Mouse (Mus musculus) forebrain, embryonic 16.5 days (tissue): ENCODE measurements around the gene Gpx4. TPM values are rescaled to one million over a fixed set of nuclear protein-coding genes. Genes with fewer than 3 reads are reported as not detected.
"Not testable (repeated sequence)": the region's sequence is repeated elsewhere in the genome, so short reads cannot be mapped to it uniquely, and the experiment has no call there.

Experiments used
- ATAC-seq: fragments of 200-750 bp; cut with Nextera tagmentation; 2 replicates; pipeline ENCODE4 v1.8.0; 2017; ENCODE audit warnings: mild to moderate bottlenecking, moderate library complexity
- H3K27ac ChIP-seq: fragments of 300-500 bp; sonication (generic); 2 replicates; pipeline ENCODE4 v1.5.1; 2014; ENCODE audit warnings: low read length, control low read depth
- H3K27me3 ChIP-seq: fragments of 300-500 bp; sonication (generic); replicated peaks from 2 replicates; pipeline ENCODE4 v1.6.1; 2014; ENCODE audit warnings: low read length; ENCODE audit not compliant: control insufficient read depth, insufficient read depth
- H3K36me3 ChIP-seq: fragments of 300-500 bp; sonication (generic); 2 replicates; pipeline ENCODE4 v1.6.1; 2014; ENCODE audit not compliant: control insufficient read depth, insufficient read depth
- H3K4me1 ChIP-seq: fragments of 300-500 bp; sonication (generic); replicated peaks from 2 replicates; pipeline ENCODE4 v1.6.1; 2014; ENCODE audit warnings: low read length; ENCODE audit not compliant: control insufficient read depth, insufficient read depth
- H3K4me2 ChIP-seq: fragments of 300-500 bp; sonication (generic); 2 replicates; pipeline ENCODE4 v1.6.1; 2014; ENCODE audit warnings: mild to moderate bottlenecking, low read length, control low read depth
- H3K4me3 ChIP-seq: fragments of 300-500 bp; sonication (generic); replicated peaks from 2 replicates; pipeline ENCODE4 v1.5.1; 2014; ENCODE audit warnings: mild to moderate bottlenecking, low read length, control low read depth
- H3K9ac ChIP-seq: fragments of 300-500 bp; sonication (generic); replicated peaks from 2 replicates; pipeline ENCODE4 v1.6.1; 2014; ENCODE audit warnings: low read depth, low read length, control low read depth
- H3K9me3 ChIP-seq: fragments of 300-500 bp; sonication (generic); 2 replicates; pipeline ENCODE4 v1.6.1; 2016; ENCODE audit warnings: low read length; ENCODE audit not compliant: control insufficient read depth
- whole genome bisulfite sequencing: fragments of 180-500 bp; shearing (Covaris S2); extraction: QIAGEN DNeasy Blood & Tissue Kit; methylation state at CpG from one replicate; pipeline ENCODE4 v1.1.7; 2014; 5-methylcytosine and 5-hydroxymethylcytosine counted together
- polyA plus RNA-seq: library from polyadenylated mRNA; unstranded; fragments of >200 nt; fragmentation: Nextera tagmentation; extraction: Ambion mirVana; gene quantifications from 2 replicates; pipeline ENCODE4 v1.2.1, GENCODE M21; 2015

The Gpx4 gene
- polyA plus RNA-seq, 1 experiment from 2014 or later = 475 TPM

- not testable (repeated sequence) for H3K9me3 ChIP-seq, H3K4me2 ChIP-seq, H3K27me3 ChIP-seq, H3K36me3 ChIP-seq, H3K27ac ChIP-seq, H3K4me3 ChIP-seq, ATAC-seq, H3K9ac ChIP-seq
- 85% methylated on average over 8 of the region's 8 CpGs for WGBS
- peaks cover 17% of the 10 kb centered on the region for H3K4me1 ChIP-seq
Measured at GRCm38 (mm10) chr10:80041409-80042060, 5.4 kb upstream of the Gpx4 start.

GRCm38 (mm10) chr10:80044087-80044486 is 2.9 kb upstream of the Gpx4 start:
- Histone ChIP-seq H3K27me3 (no peaks in the 10 kb centered on the region), H3K36me3 (no peaks in the 10 kb centered on the region), H3K4me1 (peaks cover 10% of the 10 kb centered on the region), H3K4me2 (no peak overlapping the region), H3K9ac (no peak overlapping the region), H3K9me3 (no peaks in the 10 kb centered on the region), H3K27ac (no peak overlapping the region), H3K4me3 (no peak overlapping the region)
- no peak for ATAC-seq
- WGBS = 42% methylated on average over 4 of the region's 4 CpGs

- WGBS = 92% methylated on average over 2 of the region's 4 CpGs
- not testable (repeated sequence) for ATAC-seq, H3K27me3 ChIP-seq, H3K4me2 ChIP-seq, H3K36me3 ChIP-seq, H3K9ac ChIP-seq, H3K9me3 ChIP-seq, H3K27ac ChIP-seq, H3K4me1 ChIP-seq, H3K4me3 ChIP-seq
Measured at GRCm38 (mm10) chr10:80045364-80045763, 1.6 kb upstream of the Gpx4 start.

- Histone ChIP-seq H3K4me2 (no peak overlapping the region), H3K9me3 (no peaks in the 10 kb centered on the region), H3K27me3 (no peaks in the 10 kb centered on the region), H3K4me3 (no peak overlapping the region), H3K36me3 (no peaks in the 10 kb centered on the region), H3K9ac (no peak overlapping the region), H3K27ac (no peak overlapping the region), H3K4me1 (peaks cover 7% of the 10 kb centered on the region)
- WGBS = 64% methylated on average over 5 of the region's 5 CpGs
- no peak for ATAC-seq
Measured at GRCm38 (mm10) chr10:80045766-80046165, 1.2 kb upstream of the Gpx4 start.

DNA sequence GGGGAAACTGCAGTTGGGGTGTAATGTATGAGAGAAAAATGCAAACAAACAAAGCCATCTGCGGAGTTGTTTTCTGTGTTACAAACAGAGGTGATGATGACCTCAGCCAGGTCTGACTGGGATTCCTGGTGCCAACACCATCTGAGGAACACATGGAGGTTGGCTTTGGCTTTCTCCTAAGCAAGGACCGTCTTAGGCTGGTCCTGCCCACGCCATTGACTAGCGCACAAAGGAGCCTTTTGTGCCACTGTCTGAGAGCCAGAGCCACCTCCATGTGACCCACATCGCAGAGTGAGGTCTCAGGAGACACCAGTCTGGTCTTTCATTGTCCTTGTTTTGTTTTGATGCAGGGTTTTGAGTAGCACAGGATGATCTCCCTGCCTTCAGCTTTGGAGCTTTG is 1.4 kb downstream of the Gpx4 start:
- WGBS = 1% methylated on average over 5 of the region's 5 CpGs

DNA sequence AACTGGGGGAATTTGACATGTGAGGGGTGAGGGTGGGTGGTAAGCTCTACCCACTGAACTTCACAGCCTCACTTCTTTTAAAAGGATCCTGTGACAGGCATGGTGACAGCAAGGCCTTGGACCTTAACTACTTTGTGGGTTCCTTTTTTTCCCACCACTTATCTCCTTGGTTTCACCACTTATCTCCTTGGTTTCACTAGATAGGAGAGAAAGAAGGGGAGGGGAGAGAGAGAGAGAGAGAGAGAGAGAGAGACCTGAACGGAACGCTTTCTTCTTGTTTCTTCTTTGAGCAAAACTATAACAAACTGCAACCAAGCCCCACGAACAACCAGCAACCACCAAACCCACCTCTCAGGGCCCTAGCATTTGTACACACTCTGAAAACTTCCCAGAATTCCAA is 1.9 kb downstream of the Gpx4 start:
- 57% methylated on average over 3 of the region's 3 CpGs for WGBS
- Histone ChIP-seq H3K9ac (no peak overlapping the region), H3K36me3 (no peaks in the 10 kb centered on the region), H3K27me3 (no peaks in the 10 kb centered on the region), H3K4me2 (no peak overlapping the region), H3K9me3 (no peaks in the 10 kb centered on the region), H3K4me3 (no peak overlapping the region), H3K4me1 (peaks cover 10% of the 10 kb centered on the region), H3K27ac (no peak overlapping the region)
- ATAC-seq = no peak

More for the DNA sequence above, 1.4 kb downstream of the Gpx4 start:
- Histone ChIP-seq H3K27me3 (no peaks in the 10 kb centered on the region), H3K4me3 (no peak overlapping the region), H3K9me3 (no peaks in the 10 kb centered on the region), H3K4me1 (peaks cover 10% of the 10 kb centered on the region), H3K4me2 (no peak overlapping the region), H3K27ac (no peak overlapping the region), H3K36me3 (no peaks in the 10 kb centered on the region), H3K9ac (no peak overlapping the region)
- no peak for ATAC-seq

DNA sequence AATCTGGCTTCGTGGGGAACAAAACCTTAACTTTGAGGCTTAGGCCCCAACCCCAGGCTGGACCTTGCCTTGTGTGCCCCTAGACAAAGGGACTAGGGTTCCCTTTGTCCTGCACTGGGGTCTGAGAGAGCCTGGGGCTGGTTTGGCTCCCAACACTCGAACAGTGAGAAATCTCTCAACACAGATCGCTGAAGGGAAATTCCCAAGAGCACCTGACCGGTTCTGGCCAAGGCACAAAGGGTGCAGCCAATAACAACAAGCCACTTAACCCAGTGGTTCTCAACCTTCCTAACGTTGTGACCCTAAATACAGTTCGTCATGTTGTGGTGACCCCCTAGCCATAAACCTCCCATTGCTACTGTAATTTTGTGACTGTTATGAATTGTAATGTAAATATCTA is 3.3 kb downstream of the Gpx4 start:
- Histone ChIP-seq H3K27me3 (no peaks in the 10 kb centered on the region), H3K9me3 (no peaks in the 10 kb centered on the region), H3K27ac (no peak overlapping the region), H3K4me3 (no peak overlapping the region), H3K4me1 (peaks cover 20% of the 10 kb centered on the region), H3K9ac (no peak overlapping the region), H3K36me3 (no peaks in the 10 kb centered on the region), H3K4me2 (no peak overlapping the region)
- 15% methylated on average over 6 of the region's 6 CpGs for WGBS
- ATAC-seq = no peak

- Histone ChIP-seq H3K27me3 (no peaks in the 10 kb centered on the region), H3K9ac (no peak overlapping the region), H3K36me3 (no peaks in the 10 kb centered on the region), H3K4me1 (peaks cover 25% of the 10 kb centered on the region), H3K9me3 (no peaks in the 10 kb centered on the region), H3K4me3 (no peak overlapping the region), H3K27ac (no peak overlapping the region), H3K4me2 (no peak overlapping the region)
- no peak for ATAC-seq
- 15% methylated on average over 15 of the region's 15 CpGs for WGBS
Measured at GRCm38 (mm10) chr10:80050885-80051617, 4.1 kb downstream of the Gpx4 start.

- Histone ChIP-seq H3K4me3 (no peak overlapping the region), H3K27me3 (no peaks in the 10 kb centered on the region), H3K36me3 (peaks cover 2% of the 10 kb centered on the region; the same call in 1 of the 2 replicates), H3K27ac (no peak overlapping the region), H3K9me3 (no peaks in the 10 kb centered on the region), H3K4me2 (no peak overlapping the region), H3K4me1 (peaks cover 25% of the 10 kb centered on the region), H3K9ac (no peak overlapping the region)
- ATAC-seq = no peak
- WGBS = 43% methylated on average over 13 of the region's 14 CpGs
Measured at GRCm38 (mm10) chr10:80051618-80052373, 4.8 kb downstream of the Gpx4 start.
